Mouse (Mus musculus): ENCODE measurements at regions not wholly inside any gene's neighbourhood (a gene's known extent, or its start where the extent isn't known, plus 50 kb on each side); places are given as distances from the start of the nearest gene placed in this dataset.
A peak's percentile ranks its signal among the peaks of the same experiment; 100 is the strongest.

GRCm38 (mm10) chr2:103143985-103144384, 70.5 kb downstream of the Apip start:
- no peak for DNase-seq

DNA sequence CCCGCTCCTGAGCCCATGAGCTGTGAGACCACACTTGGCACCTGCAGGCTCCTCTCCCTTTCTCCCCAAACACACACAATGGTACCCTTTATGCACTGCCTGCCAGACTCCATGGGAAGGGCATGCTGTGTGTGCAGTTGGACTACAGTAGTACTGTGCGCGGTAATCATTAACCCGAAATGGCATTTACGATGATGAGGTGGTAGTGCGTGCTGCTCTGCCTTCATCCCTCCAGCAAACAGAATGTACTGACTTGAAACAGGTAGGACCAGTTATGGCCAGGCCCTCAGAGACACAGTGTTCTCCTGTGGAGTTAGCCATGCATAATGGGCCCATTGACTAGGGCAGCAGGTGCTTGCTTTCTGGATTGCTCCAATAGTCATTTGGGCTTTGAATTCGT, 70.9 kb downstream of the Apip start:
- no peak for DNase-seq

- no peak for DNase-seq
Measured at GRCm38 (mm10) chr2:103145058-103145457, 71.6 kb downstream of the Apip start.

DNA sequence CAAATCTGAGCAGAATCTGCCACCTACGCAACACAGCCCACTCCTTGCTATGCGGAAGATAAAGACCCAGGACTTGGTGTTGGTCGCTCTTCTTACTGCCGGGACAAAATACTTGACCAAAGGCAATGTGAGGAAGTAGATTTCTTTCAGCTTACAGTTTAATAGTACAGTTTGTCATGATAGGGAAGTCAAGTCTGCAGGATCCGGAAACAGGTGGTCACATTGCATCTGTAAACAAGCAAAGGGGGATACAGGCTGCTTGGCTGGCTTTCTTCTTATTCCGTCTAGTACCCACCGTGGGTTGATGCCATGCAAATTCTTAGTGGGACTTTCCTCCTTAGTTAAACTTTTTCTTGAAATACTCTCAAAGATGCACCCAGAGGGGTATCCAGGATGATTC, 72.7 kb downstream of the Apip start:
- no peak for DNase-seq

- DNase-seq: no peak
Measured at GRCm38 (mm10) chr2:103153261-103153660, 79.8 kb downstream of the Apip start.

DNA sequence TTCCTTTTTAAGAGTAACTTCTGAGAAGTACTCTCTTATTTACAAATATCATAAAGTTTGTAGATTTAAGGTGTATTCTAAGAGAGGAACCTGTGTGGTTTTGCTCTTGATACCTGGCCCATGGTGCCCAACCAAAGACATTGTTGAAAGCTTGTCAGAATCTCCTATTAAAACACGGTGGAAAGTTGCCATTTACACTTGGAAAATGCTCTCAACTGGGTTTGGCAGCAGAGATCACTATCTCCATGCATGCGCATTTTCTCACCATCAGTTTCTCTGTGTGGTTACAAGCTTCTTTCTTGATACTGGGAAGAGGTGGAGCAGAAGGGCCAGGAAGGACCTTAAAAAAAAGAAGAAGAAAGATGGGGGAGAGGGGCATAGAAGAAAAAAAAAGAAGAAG, 94.3 kb downstream of the Apip start:
- DNase-seq: no peak

GRCm38 (mm10) chr2:103168266-103168665, 94.8 kb downstream of the Apip start:
- DNase-seq: no peak

DNA sequence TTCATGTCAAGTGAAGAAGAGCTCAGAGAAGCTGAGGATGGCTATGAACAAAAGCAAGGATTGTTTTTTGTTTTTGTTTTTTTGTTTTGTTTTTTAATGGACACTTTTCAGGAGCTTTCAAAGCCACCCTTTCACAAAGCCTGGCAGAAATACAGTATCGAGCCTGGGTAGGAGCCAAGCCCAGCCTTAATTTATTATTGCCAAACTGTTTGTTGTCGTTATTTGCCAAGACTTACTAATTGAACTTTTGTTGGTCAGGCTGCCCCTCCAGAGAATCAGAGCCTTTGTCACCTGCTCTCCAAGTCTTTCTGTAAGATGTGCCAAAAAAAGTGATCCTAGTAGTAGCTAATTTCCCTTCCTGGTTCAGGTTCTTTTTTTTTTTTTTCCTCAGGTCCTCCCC, 103.9 kb downstream of the Apip start:
- DNase-seq: no peak

- DNase-seq: peak; percentile 84
Measured at GRCm38 (mm10) chr2:103180298-103180927, 106.9 kb downstream of the Apip start.

DNA sequence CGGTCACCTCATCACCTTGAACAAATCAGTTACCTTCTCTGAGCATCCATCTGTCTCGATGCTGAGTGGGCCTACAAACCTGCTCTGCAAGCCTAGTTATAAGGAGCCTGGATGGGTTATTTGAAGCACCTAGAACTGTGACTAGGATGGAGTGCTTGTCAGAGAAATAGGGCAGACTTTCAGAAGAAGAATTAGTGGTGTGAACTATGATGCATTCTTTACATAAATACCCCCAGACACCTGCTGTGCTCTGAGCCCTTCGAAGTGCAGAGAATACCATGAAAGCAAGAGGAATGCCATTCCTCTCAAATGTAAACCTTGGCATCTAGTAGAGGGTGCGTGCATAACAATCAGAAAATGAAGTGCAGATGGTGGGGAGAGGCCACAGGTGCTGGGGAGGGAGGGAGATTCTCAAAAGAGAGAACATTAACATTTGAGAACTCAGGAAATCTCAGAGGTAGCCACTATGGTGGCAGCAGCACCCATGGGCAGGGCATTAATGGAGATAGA, 113.3 kb downstream of the Apip start:
- no peak for DNase-seq

GRCm38 (mm10) chr2:103192591-103192990, 110.5 kb downstream of the Ehf start:
- peak; percentile 77 for DNase-seq

GRCm38 (mm10) chr2:103200313-103200712, 102.8 kb downstream of the Ehf start:
- DNase-seq: no peak

- no peak for DNase-seq
Measured at GRCm38 (mm10) chr2:103205046-103205445, 98.0 kb downstream of the Ehf start.

DNA sequence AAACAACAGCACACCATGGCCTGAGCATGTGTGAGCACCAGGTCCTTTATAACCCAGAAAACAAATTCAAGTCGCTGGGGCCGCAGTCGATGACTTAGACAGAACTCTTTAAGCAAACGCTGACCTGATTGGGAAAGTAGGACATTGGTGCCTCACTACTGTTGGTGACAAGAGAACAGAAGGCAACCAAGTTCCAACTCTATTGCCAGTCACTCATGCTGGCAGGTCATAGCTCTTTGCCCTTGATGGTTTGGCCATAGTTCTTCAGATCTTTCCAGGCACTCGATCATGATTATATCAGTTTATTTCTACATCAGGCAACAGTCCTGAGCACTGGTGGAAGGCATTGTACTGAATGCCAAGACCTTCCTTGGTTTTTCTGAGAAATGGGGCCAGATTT, 94.7 kb downstream of the Ehf start:
- no peak for DNase-seq

DNA sequence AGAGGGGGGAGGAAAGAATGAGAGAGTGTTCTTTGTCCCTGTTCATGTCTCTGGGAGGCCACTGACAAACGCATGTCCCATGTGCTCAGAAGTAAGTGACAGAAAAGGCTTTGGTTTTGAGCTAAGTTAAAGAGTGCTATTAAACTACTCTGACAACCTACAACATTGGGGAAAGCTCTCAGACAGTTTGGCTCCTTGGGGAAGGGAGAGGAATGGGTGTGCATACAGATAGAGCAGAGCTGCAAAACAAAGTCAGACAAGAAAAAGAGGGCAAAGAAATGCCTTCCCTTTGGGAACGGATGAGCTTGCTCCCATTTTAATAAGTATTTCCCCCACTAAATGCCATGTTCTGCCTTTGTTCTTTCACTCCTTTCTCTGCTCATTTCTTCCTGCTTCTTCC, 94.0 kb downstream of the Ehf start:
- DNase-seq: no peak

DNA sequence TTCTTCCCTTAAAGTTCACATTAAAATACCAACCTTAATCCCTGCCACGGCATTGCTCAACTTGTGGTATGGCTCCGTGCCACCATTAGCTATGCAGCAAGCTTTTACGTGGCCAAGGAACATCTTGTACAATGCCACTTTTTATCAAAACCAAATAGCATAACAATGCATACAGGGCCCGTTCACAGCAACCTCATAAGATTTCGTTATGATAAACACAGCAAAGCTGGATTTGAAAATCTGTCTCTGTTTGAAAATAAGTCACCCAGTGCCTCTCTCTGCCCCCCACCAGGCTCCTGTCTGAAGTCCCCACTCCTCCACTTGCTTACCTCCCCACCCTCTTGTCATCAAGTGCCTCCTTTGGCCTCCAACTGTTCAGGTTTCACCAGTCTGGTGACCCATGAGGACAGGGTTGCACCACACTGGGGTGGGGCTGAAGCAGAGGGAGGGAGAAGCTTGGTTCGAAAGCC, 93.5 kb downstream of the Ehf start:
- no peak for DNase-seq

DNA sequence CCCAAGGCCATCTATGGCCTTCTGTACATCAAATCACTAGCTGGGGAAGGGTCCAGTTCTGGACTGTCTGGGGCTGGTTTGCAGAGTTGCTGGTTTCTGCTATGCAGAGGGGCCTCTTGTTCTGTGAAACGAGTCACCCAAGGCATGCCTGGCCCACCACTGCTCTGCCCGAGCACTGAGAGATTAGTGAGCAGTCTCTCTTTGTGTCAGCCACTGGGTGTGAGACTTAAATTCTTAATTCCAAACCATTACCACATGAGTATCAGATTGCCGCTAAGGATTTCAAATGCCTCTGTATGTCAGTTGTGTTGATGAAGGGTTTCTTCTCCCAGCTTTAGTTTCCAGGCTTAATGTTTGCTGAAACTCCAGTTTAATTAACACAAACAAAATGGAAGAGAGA, 91.9 kb downstream of the Ehf start:
- DNase-seq: no peak
